Mouse (Mus musculus): ENCODE data around the gene Acot11. TPM values are rescaled to one million over a fixed set of nuclear protein-coding genes. Genes with fewer than 3 reads are reported as not detected.
"Not testable (repeated sequence)": the region's sequence is repeated elsewhere in the genome, so short reads cannot be mapped to it uniquely, and the experiment has no call there.

Acot11 gene
- polyA plus RNA-seq, 1 experiment from 2014 or later = 3.5 TPM

GRCm38 (mm10) chr4:106785753-106786540 is 18.9 kb downstream of the Acot11 start:
- H3K4me3 ChIP-seq = no peak overlapping the region; the same call in 1 of the 2 replicates
- H3K27ac ChIP-seq = peak overlapping the region; percentile 88
- no peaks in the 10 kb centered on the region for H3K9me3 ChIP-seq
- no peak for DNase-seq (ENCODE audit: low spot score)
- 16% methylated on average over 5 of the region's 5 CpGs for WGBS
- no peaks in the 10 kb centered on the region for H3K27me3 ChIP-seq (ENCODE audit: insufficient read depth, poor library complexity, severe bottlenecking)
- no peaks in the 10 kb centered on the region for H3K36me3 ChIP-seq
- H3K4me1 ChIP-seq = peaks cover 69% of the 10 kb centered on the region

- no peaks in the 10 kb centered on the region for H3K9me3 ChIP-seq
- H3K4me3 ChIP-seq = no peak overlapping the region
- DNase-seq (ENCODE audit: low spot score) = no peak
- 57% methylated on average over 7 of the region's 7 CpGs for WGBS
- H3K27ac ChIP-seq = peak overlapping the region; percentile 88
- H3K27me3 ChIP-seq (ENCODE audit: insufficient read depth, poor library complexity, severe bottlenecking) = no peaks in the 10 kb centered on the region
- H3K36me3 ChIP-seq = no peaks in the 10 kb centered on the region
- H3K4me1 ChIP-seq = peaks cover 68% of the 10 kb centered on the region
Measured at GRCm38 (mm10) chr4:106785345-106785744, 19.5 kb downstream of the Acot11 start.

GRCm38 (mm10) chr4:106784806-106785205 is 20.0 kb downstream of the Acot11 start:
- H3K9me3 ChIP-seq = no peaks in the 10 kb centered on the region
- peaks cover 72% of the 10 kb centered on the region for H3K4me1 ChIP-seq
- no peaks in the 10 kb centered on the region for H3K27me3 ChIP-seq (ENCODE audit: insufficient read depth, poor library complexity, severe bottlenecking)
- no peak overlapping the region for H3K4me3 ChIP-seq
- 0 out of 2 replicates have a peak overlapping the region, but pooled peaks have one; percentile 88 for H3K27ac ChIP-seq
- no peaks in the 10 kb centered on the region for H3K36me3 ChIP-seq
- DNase-seq (ENCODE audit: low spot score) = no peak
- WGBS = 84% methylated on average over 7 of the region's 7 CpGs

- Histone ChIP-seq H3K27ac (no peak overlapping the region), H3K4me3 (no peak overlapping the region), H3K9me3 (no peaks in the 10 kb centered on the region), H3K36me3 (no peaks in the 10 kb centered on the region), H3K4me1 (peaks cover 73% of the 10 kb centered on the region), H3K27me3 (ENCODE audit: insufficient read depth, poor library complexity, severe bottlenecking) (no peaks in the 10 kb centered on the region)
- DNase-seq (ENCODE audit: low spot score) = no peak
- 78% methylated on average over 10 of the region's 10 CpGs for WGBS
Measured at GRCm38 (mm10) chr4:106783137-106783536, 21.7 kb downstream of the Acot11 start.

GRCm38 (mm10) chr4:106780045-106780444 is 24.8 kb downstream of the Acot11 start:
- no peaks in the 10 kb centered on the region for H3K9me3 ChIP-seq
- H3K27ac ChIP-seq = peak overlapping the region; percentile 39; the same call in 1 of the 2 replicates
- no peaks in the 10 kb centered on the region for H3K27me3 ChIP-seq (ENCODE audit: insufficient read depth, poor library complexity, severe bottlenecking)
- H3K4me3 ChIP-seq = no peak overlapping the region
- WGBS = 53% methylated on average over 3 of the region's 3 CpGs
- DNase-seq (ENCODE audit: low spot score) = no peak
- peaks cover 54% of the 10 kb centered on the region for H3K4me1 ChIP-seq
- no peaks in the 10 kb centered on the region for H3K36me3 ChIP-seq

GRCm38 (mm10) chr4:106778116-106778788 is 26.5 kb downstream of the Acot11 start:
- WGBS = 51% methylated on average over 5 of the region's 5 CpGs
- peaks cover 39% of the 10 kb centered on the region for H3K4me1 ChIP-seq

GRCm38 (mm10) chr4:106776998-106777397 is 27.8 kb downstream of the Acot11 start:
- Histone ChIP-seq H3K27ac (no peak overlapping the region), H3K4me3 (no peak overlapping the region), H3K27me3 (ENCODE audit: insufficient read depth, poor library complexity, severe bottlenecking) (no peaks in the 10 kb centered on the region), H3K4me1 (peaks cover 32% of the 10 kb centered on the region), H3K36me3 (no peaks in the 10 kb centered on the region), H3K9me3 (no peaks in the 10 kb centered on the region)
- DNase-seq (ENCODE audit: low spot score) = no peak
- WGBS = 50% methylated on average over 3 of the region's 3 CpGs

More at GRCm38 (mm10) chr4:106778116-106778788, 26.5 kb downstream of the Acot11 start:
- Histone ChIP-seq H3K27me3 (ENCODE audit: insufficient read depth, poor library complexity, severe bottlenecking) (no peaks in the 10 kb centered on the region), H3K4me3 (no peak overlapping the region), H3K9me3 (no peaks in the 10 kb centered on the region), H3K27ac (peak overlapping the region; percentile 37), H3K36me3 (no peaks in the 10 kb centered on the region)
- DNase-seq (ENCODE audit: low spot score) = peak; percentile 93

GRCm38 (mm10) chr4:106775767-106776166 is 29.0 kb downstream of the Acot11 start:
- not testable (repeated sequence) for H3K9me3 ChIP-seq; DNase-seq (ENCODE audit: low spot score); H3K27ac ChIP-seq; H3K27me3 ChIP-seq (ENCODE audit: insufficient read depth, poor library complexity, severe bottlenecking); H3K36me3 ChIP-seq; H3K4me3 ChIP-seq
- H3K4me1 ChIP-seq = peaks cover 32% of the 10 kb centered on the region
- WGBS = 86% methylated on average over 6 of the region's 6 CpGs

- Histone ChIP-seq H3K27me3 (ENCODE audit: insufficient read depth, poor library complexity, severe bottlenecking) (no peaks in the 10 kb centered on the region), H3K4me3 (no peak overlapping the region), H3K27ac (no peak overlapping the region), H3K4me1 (peaks cover 6% of the 10 kb centered on the region), H3K36me3 (no peaks in the 10 kb centered on the region), H3K9me3 (no peaks in the 10 kb centered on the region)
- 86% methylated on average over 1 of the region's 1 CpGs for WGBS
- no peak for DNase-seq (ENCODE audit: low spot score)
Measured at GRCm38 (mm10) chr4:106772558-106772957, 32.2 kb downstream of the Acot11 start.

- no peak for DNase-seq (ENCODE audit: low spot score)
- Histone ChIP-seq H3K27me3 (ENCODE audit: insufficient read depth, poor library complexity, severe bottlenecking) (no peaks in the 10 kb centered on the region), H3K4me1 (no peaks in the 10 kb centered on the region), H3K36me3 (no peaks in the 10 kb centered on the region), H3K9me3 (no peaks in the 10 kb centered on the region), H3K4me3 (no peak overlapping the region), H3K27ac (no peak overlapping the region)
- WGBS = 79% methylated on average over 2 of the region's 2 CpGs
Measured at GRCm38 (mm10) chr4:106769306-106769705, 35.5 kb downstream of the Acot11 start.

- H3K36me3 ChIP-seq = no peaks in the 10 kb centered on the region
- no peak overlapping the region for H3K27ac ChIP-seq
- no peaks in the 10 kb centered on the region for H3K9me3 ChIP-seq
- DNase-seq (ENCODE audit: low spot score) = no peak
- no peak overlapping the region for H3K4me3 ChIP-seq
- H3K4me1 ChIP-seq = no peaks in the 10 kb centered on the region
- WGBS = 85% methylated on average over 7 of the region's 7 CpGs
- peaks cover 7% of the 10 kb centered on the region; the same call in 1 of the 2 replicates for H3K27me3 ChIP-seq (ENCODE audit: insufficient read depth, poor library complexity, severe bottlenecking)
Measured at GRCm38 (mm10) chr4:106764166-106764565, 40.6 kb downstream of the Acot11 start.

GRCm38 (mm10) chr4:106751726-106752125 is 53.1 kb downstream of the Acot11 start:
- WGBS = 85% methylated on average over 6 of the region's 6 CpGs
- no peaks in the 10 kb centered on the region for H3K27me3 ChIP-seq (ENCODE audit: insufficient read depth, poor library complexity, severe bottlenecking)
- no peaks in the 10 kb centered on the region for H3K36me3 ChIP-seq
- no peak overlapping the region for H3K4me3 ChIP-seq
- no peak overlapping the region for H3K27ac ChIP-seq
- no peaks in the 10 kb centered on the region for H3K9me3 ChIP-seq
- DNase-seq (ENCODE audit: low spot score) = no peak
- peaks cover 5% of the 10 kb centered on the region; the same call in 1 of the 2 replicates for H3K4me1 ChIP-seq

- WGBS = 6% methylated on average over 7 of the region's 7 CpGs
- Histone ChIP-seq H3K4me1 (peaks cover 11% of the 10 kb centered on the region; the same call in 1 of the 2 replicates), H3K9me3 (no peaks in the 10 kb centered on the region), H3K4me3 (peak overlapping the region; percentile 37; the same call in 1 of the 2 replicates), H3K27ac (peak overlapping the region; percentile 63), H3K36me3 (no peaks in the 10 kb centered on the region), H3K27me3 (ENCODE audit: insufficient read depth, poor library complexity, severe bottlenecking) (no peaks in the 10 kb centered on the region)
- peak; percentile 87 for DNase-seq (ENCODE audit: low spot score)
Measured at GRCm38 (mm10) chr4:106749699-106750098, 55.1 kb downstream of the Acot11 start.
